Mouse (Mus musculus) left cerebral cortex, postnatal 14 days (tissue): ENCODE data around the gene Zbtb37. TPM values are rescaled to one million over a fixed set of nuclear protein-coding genes. Genes with fewer than 3 reads are reported as not detected.
"Not testable (repeated sequence)": the region's sequence is repeated elsewhere in the genome, so short reads cannot be mapped to it uniquely, and the experiment has no call there.

Experiments used
- DNase-seq, 2 experiments: peaks; one replicate each; pipeline ENCODE4 v3.0.0; 2021 to 2022; ENCODE audit warnings: low spot score in 2 of 2, mixed read lengths in 1 of 2
- intact Hi-C: fragments of 180-260 bp; cut with DNase I; formaldehyde crosslinking; loops from one replicate; pipeline ENCODE4 v1.15.1; 2025
- total RNA-seq, 2 experiments: library from RNA; stranded (reverse); gene quantifications; 2 replicates each; pipeline ENCODE4 v1.2.3; 2021

The Zbtb37 gene
- total RNA-seq, 2 experiments from 2014 or later = 11.4 to 14.9 TPM

- no peak for DNase-seq
- intact Hi-C loops = no loop called here
Measured at GRCm38 (mm10) chr1:160985477-160985876, 49.2 kb downstream of the Zbtb37 start.

GRCm38 (mm10) chr1:160984731-160985130 is 49.9 kb downstream of the Zbtb37 start:
- intact Hi-C loops, DNase-seq: not testable (repeated sequence)

- intact Hi-C loops = no loop called here
- DNase-seq = no peak
Measured at GRCm38 (mm10) chr1:160982887-160983286, 51.8 kb downstream of the Zbtb37 start.

GRCm38 (mm10) chr1:160981337-160981736 is 53.3 kb downstream of the Zbtb37 start:
- intact Hi-C loops = no loop called here
- DNase-seq = no peak

GRCm38 (mm10) chr1:160980537-160981234 is 54.0 kb downstream of the Zbtb37 start:
- no peak for DNase-seq
- intact Hi-C loops = no loop called here

GRCm38 (mm10) chr1:160980021-160980420 is 54.6 kb downstream of the Zbtb37 start:
- no peak for DNase-seq
- intact Hi-C loops = no loop called here

GRCm38 (mm10) chr1:160978071-160978735 is 56.4 kb downstream of the Zbtb37 start, which contains the start of gene Serpinc1:
TSS of gene Serpinc1 (plus strand) at chr1:160978585.
- no peak for DNase-seq
- intact Hi-C loops = loop anchor here (10.0 kb wide), 1 partner anchor 217 kb away; no protein-coding TSS in a partner anchor

- no peak for DNase-seq
- intact Hi-C loops = no loop called here
Measured at GRCm38 (mm10) chr1:160968643-160969042, 66.0 kb downstream of the Zbtb37 start.

GRCm38 (mm10) chr1:160967268-160967667 is 67.4 kb downstream of the Zbtb37 start:
- DNase-seq = no peak
- intact Hi-C loops = no loop called here

- DNase-seq = no peak
- intact Hi-C loops = no loop called here
Measured at GRCm38 (mm10) chr1:160963199-160963598, 71.5 kb downstream of the Zbtb37 start.

Other genes starting within 250 kb of the Zbtb37 start
- 100 to 1,000 TPM; 170 to 171 TPM for gene Rabgap1l, start 241.6 kb downstream of the Zbtb37 start, total RNA-seq
- 10 to 100 TPM; 38.3 to 41.8 TPM for gene Rc3h1, start 128.4 kb downstream of the Zbtb37 start, total RNA-seq
- under 1 TPM; 0.29 to 0.53 TPM for gene Serpinc1, start 56.3 kb downstream of the Zbtb37 start, total RNA-seq
- gene Dars2, start 35.8 kb upstream of the Zbtb37 start, total RNA-seq = 10 to 100 TPM; 22.4 to 24.0 TPM
- gene Cenpl, start 35.9 kb upstream of the Zbtb37 start, total RNA-seq = 1 to 10 TPM; 1.6 to 1.8 TPM
- gene Klhl20, start 96.7 kb upstream of the Zbtb37 start, total RNA-seq = 10 to 100 TPM; 17.6 to 18.1 TPM
- 10 to 100 TPM; 37.0 to 39.0 TPM for gene Ankrd45, start 107.8 kb upstream of the Zbtb37 start, total RNA-seq
- gene Tex50, start 124.5 kb upstream of the Zbtb37 start, total RNA-seq = not detected
- gene Prdx6, start 216.4 kb upstream of the Zbtb37 start, total RNA-seq = 100 to 1,000 TPM; 277 to 282 TPM